Mouse (Mus musculus): ENCODE measurements around the gene Lypd6. TPM values are rescaled to one million over a fixed set of nuclear protein-coding genes. Genes with fewer than 3 reads are reported as not detected.

Lypd6 gene
- total and polyA plus RNA-seq, 3 experiments = not detected

GRCm38 (mm10) chr2:50045841-50046240, 20.4 kb upstream of the Lypd6 start:
- Histone ChIP-seq H3K79me2 (ENCODE audit: control insufficient read depth, insufficient read depth, low read length, poor library complexity) (no peaks in the 10 kb centered on the region), H3K4me1 (ENCODE audit: control insufficient read depth in 1 of 2, insufficient read depth in 2 of 2, low read length in 2 of 2) (no peaks in the 10 kb centered on the region), H3K36me3 (ENCODE audit: control insufficient read depth in 1 of 2, insufficient read depth in 2 of 2, low read length in 2 of 2) (no peaks in the 10 kb centered on the region), H3K9me3 (replicated peaks; ENCODE audit: insufficient read depth, low read length) (no peaks in the 10 kb centered on the region), H3K27ac (ENCODE audit: control insufficient read depth, low read depth, low read length) (no peak overlapping the region), H3K9ac (ENCODE audit: control insufficient read depth, low read depth, low read length, poor library complexity, severe bottlenecking) (no peak overlapping the region), H3K4me3 (ENCODE audit: control insufficient read depth in 1 of 2, insufficient read depth in 1 of 2, low read depth in 2 of 2, low read length in 2 of 2) (no peak overlapping the region), H3K27me3 (ENCODE audit: control insufficient read depth in 1 of 2, insufficient read depth in 2 of 2, low read length in 2 of 2) (no peaks in the 10 kb centered on the region)
- TF ChIP-seq TAL1 (IDR thresholded peaks at IDR 0.05; ENCODE audit: low read length) = no peak
- TF ChIP-seq MAX (IDR thresholded peaks at IDR 0.05; ENCODE audit: low read length) = no peak
- no peak for TF ChIP-seq JUND (IDR thresholded peaks at IDR 0.05; ENCODE audit: low read depth, low read length)
- no peak for TF ChIP-seq ZC3H11A (IDR thresholded peaks at IDR 0.05; ENCODE audit: low read depth, low read length)
- TF ChIP-seq BHLHE40 (IDR thresholded peaks at IDR 0.05; ENCODE audit: borderline replicate concordance, low read depth, low read length) = no peak
- TF ChIP-seq SIN3A (IDR thresholded peaks at IDR 0.05; ENCODE audit: low read length) = no peak
- no peak for TF ChIP-seq POLR2A (IDR thresholded peaks at IDR 0.05; ENCODE audit: control insufficient read depth in 1 of 2, insufficient read depth in 1 of 2, low read depth in 1 of 2, low read length in 2 of 2, poor library complexity in 1 of 2)
- no peak for TF ChIP-seq ETS1 (IDR thresholded peaks at IDR 0.05; ENCODE audit: low read depth, low read length)
- no peak for TF ChIP-seq MYB (IDR thresholded peaks at IDR 0.05; ENCODE audit: low read depth, low read length)
- TF ChIP-seq GABPA (IDR thresholded peaks at IDR 0.05; ENCODE audit: low read depth, low read length) = no peak
- no peak for TF ChIP-seq EP300 (IDR thresholded peaks at IDR 0.05; ENCODE audit: low read depth in 1 of 2, low read length in 2 of 2)
- no peak for TF ChIP-seq MXI1 (IDR thresholded peaks at IDR 0.05; ENCODE audit: low read depth, low read length)
- no peak for DNase-seq (ENCODE audit: low read depth, low spot score)

DNA sequence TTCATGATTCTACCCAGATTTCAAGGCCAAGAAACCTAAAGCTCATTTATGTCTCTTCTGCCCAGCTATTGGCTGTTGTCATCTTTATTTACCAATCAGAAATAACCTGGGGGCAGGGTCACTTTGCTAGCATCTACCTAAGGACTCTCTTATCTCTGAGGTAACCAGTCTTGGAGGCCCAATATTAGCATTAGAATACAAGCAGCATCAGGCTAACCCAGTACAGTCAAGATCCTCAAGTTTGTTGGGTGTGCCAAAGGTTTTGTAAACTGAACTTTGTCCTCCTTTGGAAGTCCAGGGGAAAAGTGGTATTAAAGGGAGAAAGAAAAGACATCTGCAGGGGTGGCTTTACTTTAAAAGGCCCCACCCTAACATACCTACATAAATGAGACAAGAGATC, 17.8 kb upstream of the Lypd6 start:
- DNase-seq (ENCODE audit: low read depth, low spot score) = no peak
- H3K36me3 ChIP-seq (ENCODE audit: control insufficient read depth in 1 of 2, insufficient read depth in 2 of 2, low read length in 2 of 2) = no peaks in the 10 kb centered on the region
- TF ChIP-seq USF2 (IDR thresholded peaks at IDR 0.05; ENCODE audit: borderline replicate concordance in 1 of 2, insufficient read depth in 1 of 2, low read depth in 1 of 2, low read length in 2 of 2) = no peak
- TF ChIP-seq MAX (IDR thresholded peaks at IDR 0.05; ENCODE audit: low read length) = no peak
- TF ChIP-seq ZKSCAN1 (IDR thresholded peaks at IDR 0.05; ENCODE audit: low read depth, low read length) = no peak
- no peak for TF ChIP-seq TAL1 (IDR thresholded peaks at IDR 0.05; ENCODE audit: low read length)
- no peak for TF ChIP-seq UBTF (IDR thresholded peaks at IDR 0.05; ENCODE audit: borderline replicate concordance, insufficient read depth, low read depth, low read length)
- TF ChIP-seq RCOR1 (IDR thresholded peaks at IDR 0.05; ENCODE audit: low read depth, low read length) = no peak
- TF ChIP-seq SIN3A (IDR thresholded peaks at IDR 0.05; ENCODE audit: low read length) = no peak
- TF ChIP-seq SMC3 (IDR thresholded peaks at IDR 0.05; ENCODE audit: low read depth, low read length) = no peak
- H3K27ac ChIP-seq (ENCODE audit: control insufficient read depth, low read depth, low read length) = no peak overlapping the region
- no peaks in the 10 kb centered on the region for H3K4me1 ChIP-seq (ENCODE audit: control insufficient read depth in 1 of 2, insufficient read depth in 2 of 2, low read length in 2 of 2)
- H3K9me3 ChIP-seq (replicated peaks; ENCODE audit: insufficient read depth, low read length) = no peaks in the 10 kb centered on the region
- H3K9ac ChIP-seq (ENCODE audit: control insufficient read depth, low read depth, low read length, poor library complexity, severe bottlenecking) = no peak overlapping the region
- H3K4me3 ChIP-seq (ENCODE audit: control insufficient read depth in 1 of 2, insufficient read depth in 1 of 2, low read depth in 2 of 2, low read length in 2 of 2) = no peak overlapping the region
- H3K79me2 ChIP-seq (ENCODE audit: control insufficient read depth, insufficient read depth, low read length, poor library complexity) = no peaks in the 10 kb centered on the region
- H3K27me3 ChIP-seq (ENCODE audit: control insufficient read depth in 1 of 2, insufficient read depth in 2 of 2, low read length in 2 of 2) = no peaks in the 10 kb centered on the region
